Mouse (Mus musculus) regulatory T cell (primary cell): ENCODE data around the gene Emp1.

ENCODE experiments used
- in situ Hi-C: fragments of 300-600 bp; cut with MboI, MseI; formaldehyde crosslinking; loops from one replicate; pipeline ENCODE4 v1.15.1; 2025; ENCODE audit warnings: high pct_unique_total_duplicates

Emp1 gene

DNA sequence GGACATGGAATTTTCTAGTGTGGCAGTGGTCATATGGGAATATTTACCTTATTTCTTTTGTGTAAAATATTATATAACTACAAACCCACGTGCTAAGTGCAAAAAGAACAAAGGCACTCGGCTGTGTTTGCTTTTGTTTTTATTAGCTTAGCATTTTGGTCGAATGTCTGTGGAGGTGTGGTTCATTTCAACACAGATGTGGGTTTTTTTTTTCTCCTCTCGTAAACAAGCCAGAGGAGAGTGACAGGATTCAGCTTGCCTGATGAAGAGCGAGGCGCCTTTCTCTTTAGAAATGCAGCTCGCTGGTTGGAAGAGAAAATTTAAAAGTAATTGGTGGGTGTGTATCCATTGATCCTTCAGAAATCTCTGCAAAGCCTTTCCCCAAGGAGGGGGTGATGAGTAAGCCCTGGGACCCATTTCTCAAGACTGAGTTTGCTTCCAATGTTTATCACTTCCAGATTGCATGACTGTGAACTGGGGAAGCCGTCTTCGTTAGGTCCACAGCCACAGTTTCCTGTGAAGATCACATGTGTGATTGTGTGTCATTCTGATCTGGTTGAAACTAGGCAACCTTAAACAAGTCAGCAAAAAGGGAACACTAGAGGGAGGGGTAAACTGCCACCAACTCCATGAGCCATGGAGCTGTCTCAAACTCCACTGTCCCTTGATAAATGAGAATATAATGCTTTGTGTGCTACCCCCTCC, 1.8 kb downstream of the Emp1 start:
- in situ Hi-C loops = no loop called here

DNA sequence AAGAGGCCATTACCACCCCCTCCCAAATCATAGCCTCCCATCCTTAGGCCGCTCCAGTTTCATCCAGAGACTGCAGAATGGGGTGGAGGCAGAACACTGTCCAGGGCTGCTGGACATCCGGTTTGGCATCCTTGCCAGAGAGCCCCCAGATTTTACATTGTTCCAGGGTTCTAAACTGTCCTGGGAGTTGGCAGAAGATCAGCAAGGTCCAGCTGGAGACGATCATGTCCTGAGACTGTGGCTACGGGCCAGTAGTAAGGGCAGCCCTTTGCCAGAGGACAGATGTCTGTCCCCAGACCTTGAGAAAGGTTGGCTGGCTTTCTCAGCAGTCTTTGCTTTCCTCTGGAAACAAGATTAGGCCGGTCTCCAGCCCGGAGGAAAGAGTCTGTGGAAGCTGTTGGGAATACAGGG, 2.6 kb downstream of the Emp1 start:
- in situ Hi-C loops = no loop called here

DNA sequence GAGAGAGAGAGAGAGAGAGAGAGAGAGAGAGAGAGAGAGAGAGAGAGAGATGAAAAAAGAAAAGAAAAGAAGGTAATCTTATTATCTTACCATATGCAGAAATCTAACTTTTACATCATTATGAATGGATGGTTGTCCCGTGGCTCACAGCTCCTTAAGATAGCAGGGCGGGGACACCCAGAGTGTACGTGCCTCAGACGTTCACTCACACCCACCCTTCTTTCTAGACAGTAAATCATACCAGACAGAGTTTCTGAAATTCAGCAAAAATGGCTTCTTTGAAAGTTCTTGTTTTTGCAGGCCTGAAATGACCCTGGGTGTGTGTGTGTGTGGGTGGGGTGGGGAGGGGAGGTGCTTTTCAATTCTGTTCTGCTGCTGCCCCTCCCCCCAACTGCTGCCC, 3.3 kb downstream of the Emp1 start:
- in situ Hi-C loops = no loop called here

DNA sequence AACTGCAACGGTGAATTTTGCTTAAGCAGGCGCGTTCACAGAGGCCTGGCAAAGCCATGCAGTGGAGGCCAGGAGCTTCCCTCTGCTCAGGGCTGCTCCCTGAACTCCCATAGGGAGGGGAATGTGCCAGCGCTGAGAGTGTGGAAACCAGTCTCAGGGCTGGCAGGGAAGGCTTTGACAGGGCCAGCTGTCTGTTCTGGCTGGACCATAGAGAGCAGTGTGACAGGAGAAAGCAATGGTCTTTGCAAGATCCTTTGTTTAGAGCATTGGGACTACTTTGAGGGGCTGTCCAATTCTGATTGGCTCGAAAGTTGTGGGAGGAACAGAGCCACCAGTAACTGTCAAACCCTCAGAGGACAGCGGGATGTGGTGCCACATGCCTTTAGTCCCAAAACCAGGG, 5.9 kb downstream of the Emp1 start:
- in situ Hi-C loops = no loop called here

DNA sequence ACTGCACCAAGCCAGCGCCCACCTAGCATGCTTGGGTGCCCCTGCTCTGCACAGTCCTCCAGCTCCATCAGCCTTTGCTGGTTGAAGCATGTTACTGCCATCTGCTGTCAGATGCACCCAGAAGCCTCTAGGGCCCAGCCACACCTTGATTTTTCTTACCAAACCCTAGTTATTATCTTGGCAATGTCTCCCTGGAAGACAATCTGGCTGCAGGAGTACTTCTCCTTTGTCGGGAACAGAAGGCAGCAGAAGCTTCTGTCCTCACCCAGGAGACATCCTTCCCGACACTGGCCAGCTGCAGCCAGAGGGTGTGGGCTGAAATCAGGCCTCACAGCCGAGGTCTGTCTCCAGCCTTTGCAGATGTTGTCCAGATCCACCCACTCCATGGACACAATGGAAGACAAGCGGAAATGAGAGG, 7.2 kb downstream of the Emp1 start:
- in situ Hi-C loops = no loop called here

DNA sequence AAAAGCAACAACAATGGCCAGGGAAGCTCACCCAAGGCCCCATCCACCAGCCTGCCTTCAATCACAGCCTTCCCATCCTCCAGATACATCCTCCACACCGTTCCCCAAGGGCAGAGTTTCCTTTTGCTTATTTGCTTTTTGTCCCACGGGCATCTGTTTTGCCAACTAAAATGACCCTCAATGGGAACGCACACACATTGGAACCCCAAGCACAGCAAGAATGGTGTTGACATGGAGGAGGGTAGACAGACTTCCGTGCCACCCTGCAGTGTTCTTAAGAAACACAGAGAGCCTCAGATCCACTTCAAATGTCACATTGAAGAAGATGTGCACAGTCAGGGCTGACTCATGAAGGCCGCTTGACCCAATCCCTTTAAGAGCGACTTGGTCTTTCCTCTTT, 8.6 kb downstream of the Emp1 start:
- in situ Hi-C loops = loop anchor here (10.0 kb wide), 1 partner anchor 286 kb away; no protein-coding TSS in a partner anchor

DNA sequence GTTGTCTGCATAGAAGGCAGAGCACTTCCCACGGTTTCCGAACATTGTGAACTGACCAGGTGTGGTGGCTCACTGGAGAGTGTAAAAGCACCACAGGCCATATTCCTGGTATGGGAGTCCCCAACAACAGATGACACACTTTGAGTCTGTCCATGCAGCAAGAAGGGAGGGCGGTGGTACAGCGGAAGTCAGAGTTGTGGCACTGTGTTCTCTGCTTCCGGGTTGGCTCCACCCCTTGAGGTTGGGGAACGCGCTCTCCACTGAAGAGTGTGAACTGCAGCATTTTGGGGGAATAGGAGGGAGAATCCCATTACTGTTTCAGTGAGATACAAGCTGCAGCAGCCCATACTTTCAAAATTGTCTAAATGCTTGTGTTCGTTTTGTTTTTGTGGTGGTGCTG, 11.0 kb downstream of the Emp1 start:
- in situ Hi-C loops = loop anchor here (10.0 kb wide), 1 partner anchor 289 kb away; no protein-coding TSS in a partner anchor

DNA sequence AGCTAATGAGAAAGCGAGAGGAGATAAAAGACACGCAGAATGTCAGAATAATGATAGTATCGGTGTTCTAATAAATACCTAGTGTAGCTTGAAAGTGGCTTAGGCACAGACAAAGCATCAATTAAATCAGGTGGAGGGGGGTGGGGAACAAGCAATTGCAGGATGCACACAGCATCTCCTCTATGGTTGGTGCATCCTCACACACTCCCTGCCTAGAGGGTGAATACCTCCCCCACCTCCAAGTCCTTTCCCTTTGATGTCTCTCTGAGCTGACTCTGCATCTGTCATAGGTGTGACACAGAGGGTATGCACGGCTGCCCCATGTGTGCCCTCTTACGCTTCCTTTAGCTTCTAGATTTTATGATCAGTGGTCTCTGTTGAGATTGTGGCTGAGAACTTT, 13.5 kb downstream of the Emp1 start:
- in situ Hi-C loops = loop anchor here (5.0 to 10.0 kb wide), 2 partner anchors 129 to 291 kb away; no protein-coding TSS in a partner anchor

DNA sequence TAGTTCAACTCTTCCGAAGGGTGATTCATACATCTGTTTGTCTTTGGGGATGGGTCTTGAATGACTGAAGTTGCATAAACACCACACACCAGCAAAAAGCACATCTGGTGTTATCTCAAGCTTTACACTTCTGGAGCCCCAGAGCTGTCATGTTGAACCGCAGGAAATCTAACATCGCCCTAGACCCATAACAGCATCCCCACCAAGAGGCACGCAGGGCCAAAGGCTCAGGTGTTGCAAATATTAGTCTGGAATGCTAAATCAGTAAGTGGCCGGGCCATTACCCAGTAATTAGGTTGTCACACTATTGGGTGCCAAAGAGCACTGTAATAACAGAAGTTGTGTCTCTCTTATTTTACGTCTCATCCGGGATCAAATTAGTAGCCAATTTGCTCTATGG, 13.9 kb downstream of the Emp1 start:
- in situ Hi-C loops = loop anchor here (5.0 to 10.0 kb wide), 2 partner anchors 129 to 291 kb away; no protein-coding TSS in a partner anchor

DNA sequence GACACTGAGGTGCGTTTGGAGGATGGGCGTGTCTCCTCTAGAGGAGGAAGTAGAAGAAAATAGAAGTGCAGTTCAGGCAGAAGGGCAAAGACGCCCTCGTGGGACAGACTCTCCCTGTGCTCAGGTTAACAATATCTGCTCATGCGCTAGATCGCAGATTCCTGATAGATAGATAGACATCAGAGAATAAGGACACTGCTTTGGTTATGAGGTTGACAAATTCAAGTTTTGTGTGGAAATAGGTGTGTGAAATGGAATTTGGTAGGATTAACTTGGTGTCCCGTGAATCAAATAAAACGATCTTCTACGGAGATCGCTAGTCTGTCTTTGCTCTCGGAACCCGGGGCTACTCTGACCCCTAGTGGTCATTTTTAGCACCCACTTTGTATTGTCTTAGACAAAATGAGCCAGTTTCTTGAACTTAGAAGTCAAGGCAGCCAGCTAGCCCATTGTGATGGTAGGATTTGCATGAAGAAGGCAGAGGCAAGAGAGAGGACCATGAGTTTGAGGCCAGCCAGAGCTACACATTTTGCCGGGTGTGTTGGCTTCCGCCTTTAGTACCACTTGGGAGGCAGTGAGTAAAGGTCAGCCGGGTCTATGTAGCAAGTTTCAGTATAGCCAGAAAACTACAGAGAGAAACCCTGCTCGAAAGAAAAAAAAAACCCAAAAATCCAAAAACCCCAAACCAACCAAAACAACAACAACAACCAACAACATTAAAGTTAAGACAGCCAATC, 15.4 kb downstream of the Emp1 start:
- in situ Hi-C loops = loop anchor here (5.0 to 10.0 kb wide), 2 partner anchors 130 to 293 kb away; no protein-coding TSS in a partner anchor

DNA sequence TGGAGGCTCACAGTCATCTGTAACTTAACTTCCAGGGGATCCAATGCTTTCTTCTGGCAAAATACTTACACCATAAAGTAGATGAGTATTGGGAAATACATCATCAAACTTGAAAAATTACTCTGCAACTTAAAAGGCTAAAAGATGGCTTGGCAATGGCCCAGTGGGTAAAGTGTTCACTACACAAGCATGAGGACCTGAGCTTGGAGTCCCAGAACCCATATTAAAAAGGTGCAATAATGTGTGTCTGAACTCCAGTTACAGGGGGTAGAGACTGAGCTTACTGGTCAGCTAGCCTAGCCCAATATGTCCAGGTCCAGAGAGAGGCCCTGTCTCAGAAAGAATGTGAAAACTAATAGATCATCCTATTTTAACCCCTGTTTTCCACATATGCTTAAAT, 21.6 kb downstream of the Emp1 start:
- in situ Hi-C loops = loop anchor here (5.0 kb wide), 1 partner anchor 232 kb away; no protein-coding TSS in a partner anchor

DNA sequence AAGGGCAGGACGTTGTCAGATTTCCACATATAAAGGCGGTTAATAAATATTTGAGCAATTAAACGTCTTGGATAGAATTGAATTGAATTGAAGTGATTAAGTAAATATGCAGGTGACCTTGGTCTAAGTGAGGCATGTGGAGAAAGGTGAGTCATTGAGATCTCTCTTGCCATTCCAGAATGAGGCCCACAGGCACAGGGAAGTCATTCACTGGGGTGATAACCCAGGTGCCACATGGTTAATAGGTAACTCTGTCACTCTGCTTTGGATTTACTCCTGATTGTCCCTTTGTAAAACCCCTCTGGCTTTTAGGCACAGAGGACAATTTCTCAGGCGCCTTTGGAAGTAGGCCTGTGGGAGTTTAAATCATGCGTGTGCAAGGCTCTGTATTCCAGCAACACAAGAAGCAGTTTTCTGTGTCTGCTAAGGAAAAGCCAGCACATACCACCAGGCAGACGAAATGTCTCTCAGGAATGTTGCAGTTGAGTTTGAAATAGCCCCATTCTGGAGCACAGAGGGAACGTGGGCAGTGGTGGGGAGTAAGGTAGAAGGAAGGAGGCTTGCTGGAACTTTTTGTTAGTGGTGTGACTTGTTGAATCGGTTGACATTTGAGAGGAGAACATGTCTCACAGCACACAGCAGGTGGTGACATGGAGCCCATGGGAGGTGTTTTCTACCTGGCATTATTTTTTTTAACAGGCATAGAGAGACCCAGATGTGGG, 23.6 kb downstream of the Emp1 start:
- in situ Hi-C loops = no loop called here

DNA sequence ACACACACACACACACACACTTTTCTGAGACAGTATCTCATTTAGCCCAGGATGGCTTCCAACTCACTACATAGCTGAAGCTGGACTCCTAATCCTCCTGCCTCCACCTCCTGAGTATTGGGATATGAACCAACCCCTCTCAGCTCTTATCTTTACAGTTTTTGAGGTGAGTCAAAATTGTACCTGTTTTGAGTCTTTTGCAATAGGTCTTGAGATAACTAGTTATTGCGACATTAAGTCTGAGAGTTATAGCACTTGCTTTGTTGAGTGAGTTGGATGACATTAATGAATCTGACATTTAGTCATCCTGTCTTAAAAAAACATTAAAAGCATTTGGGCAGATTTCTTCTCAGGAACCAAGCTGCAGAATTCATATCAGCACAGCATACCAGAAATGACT, 25.3 kb downstream of the Emp1 start:
- in situ Hi-C loops = no loop called here

DNA sequence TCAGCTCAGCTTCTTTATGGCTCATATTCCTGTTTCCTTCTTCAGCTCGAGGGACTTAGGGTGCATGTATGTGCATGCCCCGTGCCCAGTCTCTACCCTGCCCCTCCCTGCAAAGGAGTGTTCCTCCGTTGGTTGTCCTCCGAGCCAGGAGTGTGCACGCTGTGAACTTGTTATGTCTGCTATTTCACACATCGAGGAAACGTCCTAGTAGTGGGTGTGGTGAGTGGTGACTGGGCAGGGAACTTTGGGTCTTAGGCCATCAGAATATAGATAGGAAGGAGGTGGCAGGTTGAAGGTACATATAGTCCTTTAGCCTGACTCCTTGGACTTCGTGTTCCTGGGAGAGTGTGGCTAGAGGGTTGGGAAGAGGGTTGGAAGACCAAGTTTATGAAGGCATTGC, 26.4 kb downstream of the Emp1 start:
- in situ Hi-C loops = no loop called here

DNA sequence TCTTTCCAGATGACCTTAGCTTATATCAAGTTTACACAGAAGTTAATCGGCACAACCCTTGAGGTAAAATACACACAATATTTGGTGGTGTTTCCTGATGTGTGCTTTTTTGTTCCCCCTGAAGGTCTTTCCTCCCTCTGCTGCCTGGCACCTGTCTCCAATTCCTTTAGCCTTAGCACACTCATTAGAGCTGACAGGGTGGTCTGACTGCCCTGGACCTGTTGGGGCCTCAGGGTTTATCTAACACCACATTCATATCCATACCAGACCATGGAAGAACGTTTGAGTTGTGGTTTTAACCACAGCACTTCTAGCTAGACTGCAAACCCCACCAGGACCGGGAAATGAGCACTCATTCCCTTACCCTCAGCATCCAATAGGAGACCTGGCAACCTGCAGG, 28.1 kb downstream of the Emp1 start:
- in situ Hi-C loops = no loop called here

DNA sequence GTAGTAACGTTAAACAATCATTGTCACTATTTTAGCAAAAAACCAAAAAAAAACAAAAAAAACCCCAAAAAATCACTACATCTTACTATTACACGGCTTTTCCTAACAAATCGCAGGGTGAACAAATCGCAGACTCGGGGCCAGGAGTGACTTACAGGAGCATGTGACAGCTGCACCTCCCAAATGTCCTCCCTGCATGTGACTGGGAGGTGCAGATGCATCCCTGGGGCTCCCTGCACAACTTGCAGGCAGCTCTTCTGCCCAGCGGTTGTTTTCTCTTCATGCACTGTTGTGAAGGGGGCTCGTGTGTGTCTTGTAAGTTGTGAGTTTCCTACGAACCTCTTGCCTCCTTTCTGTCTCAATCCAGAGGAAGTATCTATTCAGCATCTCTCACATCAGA, 33.0 kb downstream of the Emp1 start:
- in situ Hi-C loops = no loop called here

DNA sequence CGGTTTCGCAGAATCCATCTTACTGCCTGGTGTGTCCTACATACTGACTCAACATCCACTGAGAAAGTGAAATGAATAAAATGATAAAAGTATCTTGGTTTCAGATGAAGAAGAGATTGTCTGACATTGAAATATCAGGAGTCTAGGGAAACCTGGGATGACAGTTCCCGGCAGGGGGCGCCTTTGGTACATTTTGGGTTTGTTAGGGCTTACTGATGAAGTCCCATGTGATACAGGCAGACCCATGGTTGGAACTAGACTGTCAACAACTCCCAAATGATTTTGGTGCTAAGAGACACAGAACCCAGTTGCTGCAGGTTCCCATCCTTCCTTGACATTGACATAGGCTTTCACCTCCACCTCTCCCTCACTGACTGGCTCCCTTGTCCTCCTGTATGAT, 34.7 kb downstream of the Emp1 start:
- in situ Hi-C loops = no loop called here

DNA sequence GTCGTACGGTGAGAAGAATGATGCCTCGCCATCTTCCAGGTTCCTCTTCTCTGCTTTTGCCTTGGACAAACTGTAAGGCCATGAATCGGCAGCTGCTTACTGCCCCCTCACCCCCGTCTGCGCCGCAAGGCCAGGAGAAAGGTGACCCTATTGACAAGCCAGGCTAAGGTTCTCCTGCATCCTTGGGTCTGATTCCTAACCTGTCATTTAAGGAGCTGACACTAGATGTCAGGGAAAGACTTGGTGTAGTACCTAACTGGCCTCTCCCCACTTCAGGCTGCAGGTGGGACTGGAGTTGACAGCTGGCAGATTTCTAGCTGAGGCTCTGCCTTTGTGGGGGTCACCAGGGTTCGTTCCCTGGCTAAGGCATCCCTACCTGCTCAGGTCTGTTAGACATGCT, 35.4 kb downstream of the Emp1 start:
- in situ Hi-C loops = no loop called here

DNA sequence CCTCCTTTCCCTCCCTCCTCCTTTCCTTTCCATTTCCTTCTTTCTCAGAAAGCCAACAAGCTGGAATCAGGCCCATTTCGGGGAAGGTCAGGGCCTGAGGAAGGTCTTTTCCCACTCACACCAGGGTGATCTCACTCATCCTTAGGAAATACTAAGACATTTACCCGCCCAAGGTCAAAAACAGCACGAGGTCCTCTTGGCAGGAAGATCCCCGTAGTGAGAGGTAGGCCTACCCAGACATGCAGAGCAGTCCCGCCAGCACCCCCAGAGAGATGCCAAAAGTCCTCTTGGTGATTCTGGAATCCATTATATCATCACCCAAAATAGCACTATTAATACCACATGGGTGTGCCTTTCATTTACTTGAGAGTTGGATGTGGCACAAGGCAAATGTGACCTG, 36.5 kb downstream of the Emp1 start:
- in situ Hi-C loops = no loop called here

DNA sequence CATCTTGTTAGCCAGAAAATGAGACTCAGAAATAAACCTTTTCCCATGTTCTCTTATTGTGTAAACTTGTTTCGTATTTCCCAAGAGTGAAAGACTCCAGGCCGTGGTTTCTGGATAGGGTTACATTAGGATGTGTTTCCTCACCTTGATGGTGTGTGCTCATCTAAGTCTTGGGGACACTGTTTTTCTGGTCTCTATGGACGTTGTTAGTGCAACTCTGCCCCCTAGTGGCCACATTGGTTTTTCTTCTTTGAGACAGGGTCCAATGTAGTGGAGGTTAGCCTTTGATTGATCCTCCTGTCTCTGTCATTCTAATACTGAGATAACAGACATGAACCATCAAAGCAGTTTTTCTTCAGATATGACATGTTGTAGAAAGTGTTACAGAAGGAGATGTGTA, 38.0 kb downstream of the Emp1 start:
- in situ Hi-C loops = no loop called here

DNA sequence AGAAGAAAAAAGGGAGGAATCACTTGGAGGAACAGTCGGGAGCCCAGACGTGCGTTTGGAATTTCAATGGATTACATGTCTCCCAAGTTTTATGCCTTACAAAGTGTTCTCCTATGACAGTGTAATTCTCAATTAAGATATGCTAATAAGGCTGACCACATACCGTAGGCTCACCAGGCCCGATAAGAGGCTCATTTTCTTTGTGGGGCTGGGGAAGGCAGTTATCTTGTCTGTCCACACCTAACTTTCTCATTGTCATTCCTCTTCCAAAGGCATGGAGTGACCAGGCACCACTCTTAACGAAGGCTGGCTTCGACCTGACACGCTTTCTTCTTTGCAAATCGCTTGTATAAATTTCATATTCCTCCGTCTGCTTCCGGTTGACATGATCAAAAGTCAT, 42.7 kb downstream of the Emp1 start:
- in situ Hi-C loops = no loop called here

DNA sequence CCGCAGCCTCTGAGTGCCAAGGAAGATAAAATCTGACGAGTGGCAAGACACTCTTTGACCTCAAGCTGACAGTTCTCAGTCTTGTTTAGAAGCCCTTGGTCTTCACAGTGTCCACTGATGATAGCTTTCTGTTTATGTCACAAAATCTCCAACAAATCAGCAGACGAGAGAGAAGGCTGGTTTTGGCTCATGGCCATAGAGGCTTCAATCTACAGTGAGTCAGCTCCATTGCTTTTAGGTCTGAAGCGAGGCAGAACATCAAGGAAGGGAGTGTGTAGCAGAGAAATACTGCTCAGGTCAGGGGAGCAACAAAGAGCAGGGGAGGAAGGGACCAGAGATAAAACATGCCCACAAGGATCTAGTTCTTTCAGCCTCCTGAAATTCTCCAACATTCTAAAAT, 45.0 kb downstream of the Emp1 start:
- in situ Hi-C loops = no loop called here
